Mouse (Mus musculus) MEL (cell line): ENCODE data around the gene Ncmap. TPM values are rescaled to one million over a fixed set of nuclear protein-coding genes. Genes with fewer than 3 reads are reported as not detected.
A peak's percentile ranks its signal among the peaks of the same experiment; 100 is the strongest.
"Not testable (repeated sequence)": the region's sequence is repeated elsewhere in the genome, so short reads cannot be mapped to it uniquely, and the experiment has no call there.

ENCODE experiments used
- DNase-seq: peaks from one replicate; pipeline ENCODE4 v3.0.0; 2011; ENCODE audit warnings: low read depth, low spot score
- H3K27ac ChIP-seq: 2 replicates; pipeline ENCODE4 v1.5.1; 2012; ENCODE audit warnings: low read depth, mild to moderate bottlenecking, control low read depth, low read length, moderate library complexity; ENCODE audit not compliant: control insufficient read depth
- H3K27me3 ChIP-seq, 2 experiments: fragments of 150-350 bp in 1 of 2; sonication (generic) in 1 of 2; 2 replicates each; pipeline ENCODE4 v1.6.1; 2012; ENCODE audit warnings: low read length in 2 of 2, mild to moderate bottlenecking in 2 of 2, improper control_type of control experiment in 1 of 2, moderate library complexity in 1 of 2; ENCODE audit not compliant: insufficient read depth in 2 of 2, control insufficient read depth in 1 of 2
- H3K36me3 ChIP-seq, 2 experiments: 2 replicates each; pipeline ENCODE4 v1.6.1; 2012 to 2014; ENCODE audit warnings: low read length in 2 of 2, improper control_type of control experiment in 1 of 2, inconsistent platforms in 1 of 2, mild to moderate bottlenecking in 1 of 2; ENCODE audit not compliant: insufficient read depth in 2 of 2, control insufficient read depth in 1 of 2
- H3K4me1 ChIP-seq, 2 experiments: fragments of 150-350 bp in 1 of 2; sonication (generic) in 1 of 2; 2 replicates each; pipeline ENCODE4 v1.6.1; 2012; ENCODE audit warnings: low read length in 2 of 2, improper control_type of control experiment in 1 of 2, mild to moderate bottlenecking in 1 of 2; ENCODE audit not compliant: insufficient read depth in 2 of 2, control insufficient read depth in 1 of 2
- H3K4me3 ChIP-seq, 2 experiments: fragments of 150-350 bp in 1 of 2; sonication (generic) in 1 of 2; 2 replicates each; pipeline ENCODE4 v1.5.1; 2012; ENCODE audit warnings: low read depth in 2 of 2, low read length in 2 of 2, mild to moderate bottlenecking in 2 of 2, moderate library complexity in 2 of 2, control low read depth in 1 of 2, improper control_type of control experiment in 1 of 2; ENCODE audit not compliant: control insufficient read depth in 1 of 2, insufficient read depth in 1 of 2
- H3K79me2 ChIP-seq: 2 replicates; pipeline ENCODE4 v1.6.1; 2012; ENCODE audit warnings: mild to moderate bottlenecking, low read length, moderate library complexity; ENCODE audit not compliant: control insufficient read depth, poor library complexity, insufficient read depth
- H3K9ac ChIP-seq: 2 replicates; pipeline ENCODE4 v1.6.1; 2012; ENCODE audit warnings: low read depth, mild to moderate bottlenecking, control low read depth, low read length, moderate library complexity; ENCODE audit not compliant: control insufficient read depth, poor library complexity, severe bottlenecking
- H3K9me3 ChIP-seq: fragments of 150-350 bp; sonication (generic); replicated peaks from 2 replicates; pipeline ENCODE4 v1.6.1; 2012; ENCODE audit warnings: mild to moderate bottlenecking, low read length, improper control_type of control experiment, moderate library complexity; ENCODE audit not compliant: insufficient read depth
- CHD1 ChIP-seq: IDR thresholded peaks from 2 replicates; pipeline ENCODE4 v1.6.1; 2012; ENCODE audit warnings: low read depth, mild to moderate bottlenecking, inconsistent platforms, low read length, improper control_type of control experiment
- E2F4 ChIP-seq: IDR thresholded peaks from 2 replicates; pipeline ENCODE4 v1.6.1; 2011; ENCODE audit warnings: low read depth, low read length, improper control_type of control experiment, borderline replicate concordance
- EP300 ChIP-seq, 2 experiments: IDR thresholded peaks; 2 replicates each; pipeline ENCODE4 v1.6.1; 2011; ENCODE audit warnings: improper control_type of control experiment in 2 of 2, low read length in 2 of 2, low read depth in 1 of 2, mild to moderate bottlenecking in 1 of 2
- ETS1 ChIP-seq: IDR thresholded peaks from 2 replicates; pipeline ENCODE4 v1.6.1; 2012; ENCODE audit warnings: low read depth, mild to moderate bottlenecking, inconsistent platforms, low read length, improper control_type of control experiment, moderate library complexity
- GATA1 ChIP-seq: IDR thresholded peaks from 2 replicates; pipeline ENCODE4 v1.6.1; 2011; ENCODE audit warnings: low read depth, low read length, improper control_type of control experiment
- MAX ChIP-seq: IDR thresholded peaks from 2 replicates; pipeline ENCODE4 v1.6.1; 2011; ENCODE audit warnings: low read length, improper control_type of control experiment
- MXI1 ChIP-seq: IDR thresholded peaks from 2 replicates; pipeline ENCODE4 v1.6.1; 2011; ENCODE audit warnings: mild to moderate bottlenecking, low read depth, low read length, improper control_type of control experiment
- NELFE ChIP-seq: IDR thresholded peaks from 2 replicates; pipeline ENCODE4 v1.6.1; 2011; ENCODE audit warnings: low read depth, low read length, improper control_type of control experiment
- POLR2A ChIP-seq, 2 experiments: IDR thresholded peaks; 2 replicates each; pipeline ENCODE4 v1.6.1; 2011 to 2012; ENCODE audit warnings: low read length in 2 of 2, mild to moderate bottlenecking in 2 of 2, control low read depth in 1 of 2, improper control_type of control experiment in 1 of 2, low read depth in 1 of 2, moderate library complexity in 1 of 2; ENCODE audit not compliant: control insufficient read depth in 1 of 2, insufficient read depth in 1 of 2, poor library complexity in 1 of 2
- SIN3A ChIP-seq: IDR thresholded peaks from 2 replicates; pipeline ENCODE4 v1.6.1; 2012; ENCODE audit warnings: low read length, improper control_type of control experiment, inconsistent platforms
- TAL1 ChIP-seq: IDR thresholded peaks from 2 replicates; pipeline ENCODE4 v1.6.1; 2012; ENCODE audit warnings: mild to moderate bottlenecking, inconsistent platforms, low read length, moderate library complexity, mixed read lengths
- TBP ChIP-seq: IDR thresholded peaks from 2 replicates; pipeline ENCODE4 v1.8.0; 2011; ENCODE audit warnings: low read depth, low read length, improper control_type of control experiment
- TCF12 ChIP-seq: IDR thresholded peaks from 2 replicates; pipeline ENCODE4 v1.6.1; 2014; ENCODE audit warnings: low read depth, mild to moderate bottlenecking, inconsistent platforms, low read length, improper control_type of control experiment, moderate library complexity
- UBTF ChIP-seq: IDR thresholded peaks from 2 replicates; pipeline ENCODE4 v1.6.1; 2012; ENCODE audit warnings: low read depth, mild to moderate bottlenecking, inconsistent platforms, low read length, improper control_type of control experiment, moderate library complexity, borderline replicate concordance; ENCODE audit not compliant: insufficient read depth
- ZMIZ1 ChIP-seq: IDR thresholded peaks from 2 replicates; pipeline ENCODE4 v1.6.1; 2012; ENCODE audit warnings: low read depth, mild to moderate bottlenecking, inconsistent platforms, low read length, improper control_type of control experiment, moderate library complexity
- ZNF384 ChIP-seq: IDR thresholded peaks from 2 replicates; pipeline ENCODE4 v1.6.1; 2012; ENCODE audit warnings: low read depth, mild to moderate bottlenecking, inconsistent platforms, low read length, improper control_type of control experiment
- polyA plus RNA-seq, 2 experiments: library from polyadenylated mRNA; stranded (reverse) in 1 of 2; unstranded in 1 of 2; fragments of >175 nt in 1 of 2; fragments of >200 nt in 1 of 2; gene quantifications; 2 replicates each; pipeline versions ENCODE4 v1.2.1 to v1.2.4; 2012; ENCODE audit warnings: low replicate concordance in 2 of 2, low read depth in 1 of 2; ENCODE audit not compliant: insufficient read length in 2 of 2, insufficient read depth in 1 of 2, missing spikeins in 1 of 2
- total RNA-seq: library from RNA; depleted of rRNA; stranded (reverse); fragments of 300-350 nt; gene quantifications from 2 replicates; pipeline ENCODE4 v1.2.3, GENCODE M21; 2012

Gene Ncmap
- total and polyA plus RNA-seq, 3 experiments: 0.08 to 0.22 TPM; not detected in 1

DNA sequence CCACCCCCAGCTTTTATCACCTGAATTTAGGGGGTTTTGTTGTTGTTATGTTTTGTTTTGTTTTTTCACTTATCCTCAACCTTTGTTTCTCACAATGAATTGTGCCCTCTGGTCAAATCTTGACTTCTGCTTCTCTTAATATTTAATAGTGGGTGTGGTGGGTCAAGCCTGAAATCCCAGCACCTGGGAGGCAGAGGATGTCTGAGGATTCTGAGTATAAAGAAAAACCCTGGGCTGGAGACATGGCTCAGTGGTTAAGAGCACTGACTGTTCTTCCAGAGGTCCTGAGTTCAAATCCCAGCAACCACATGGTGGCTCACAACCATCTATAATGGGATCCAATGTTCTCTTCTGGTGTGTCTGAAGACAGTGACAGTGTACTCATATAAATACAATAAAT is 43.3 kb downstream of the Ncmap start:
- peaks cover 5 to 28% of the 10 kb centered on the region in 2 experiments for H3K36me3 ChIP-seq
- not testable (repeated sequence) for H3K9me3 ChIP-seq
- TF ChIP-seq TBP: peak; percentile 92
- TF ChIP-seq, all 39 proteins: peak for 1; not testable (repeated sequence) for 38
- DNase-seq, H3K27me3 ChIP-seq: not testable (repeated sequence)
- peak overlapping the region; percentile 89 for H3K9ac ChIP-seq
- peaks cover 31% of the 10 kb centered on the region for H3K79me2 ChIP-seq
- peaks cover 0 to 28% of the 10 kb centered on the region in 2 experiments; a peak in 2 of 4 replicates for H3K4me1 ChIP-seq
- H3K27ac ChIP-seq: peak overlapping the region; percentile 100
- peak overlapping the region in 1 of 2 experiments; percentile 63; a peak in 3 of 4 replicates for H3K4me3 ChIP-seq

DNA sequence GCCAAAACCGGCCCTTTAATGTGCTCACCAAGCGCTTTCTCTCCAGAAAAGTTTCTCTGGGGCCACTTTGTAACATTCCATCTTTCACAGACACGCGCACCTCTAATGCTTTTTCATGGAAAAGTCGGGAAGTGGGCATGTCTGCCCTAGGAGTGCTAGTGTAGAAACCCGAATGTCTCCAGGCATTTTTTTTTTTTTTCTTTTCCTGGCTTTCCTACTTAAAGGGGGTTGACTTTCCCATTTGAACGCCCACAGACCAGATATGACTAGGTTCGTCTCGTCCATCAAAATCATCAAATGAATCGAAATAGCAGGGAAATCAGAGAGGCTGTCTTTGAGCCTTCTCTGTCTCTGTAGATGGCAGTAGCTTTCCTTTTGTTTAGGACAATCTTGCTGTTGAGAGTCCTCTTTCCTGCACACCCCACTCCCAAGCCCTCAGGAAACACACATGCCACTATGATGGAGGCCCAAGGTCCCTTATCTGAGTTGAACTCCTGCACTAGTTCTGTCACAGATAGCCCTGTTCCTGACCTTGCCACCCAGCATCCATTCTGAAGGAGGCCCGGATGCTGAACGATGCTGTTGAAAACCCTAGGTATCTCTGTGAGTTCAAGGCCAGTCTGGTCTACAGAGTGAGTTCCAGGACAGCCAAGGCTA is 44.1 kb downstream of the Ncmap start:
- peaks cover 40% of the 10 kb centered on the region for H3K79me2 ChIP-seq
- peak overlapping the region; percentile 61 to 63 for H3K4me3 ChIP-seq
- H3K9ac ChIP-seq: peak overlapping the region; percentile 89
- no peaks in the 10 kb centered on the region for H3K9me3 ChIP-seq
- H3K36me3 ChIP-seq: peaks cover 7 to 28% of the 10 kb centered on the region in 2 experiments
- no peaks in the 10 kb centered on the region for H3K27me3 ChIP-seq
- no peak; the same call in none of the 2 replicates for TF ChIP-seq MXI1
- TF ChIP-seq E2F4: 0 out of 2 replicates have a peak, but pooled peaks have one; percentile 34
- peak; percentile 36 for TF ChIP-seq ZNF384
- 0 out of 2 replicates have a peak, but pooled peaks have one; percentile 38 for TF ChIP-seq ETS1
- TF ChIP-seq TCF12: peak; percentile 37; the same call in 1 of the 2 replicates
- peak; percentile 44; the same call in 1 of the 2 replicates for TF ChIP-seq SIN3A
- TF ChIP-seq TAL1: peak; percentile 59
- TF ChIP-seq NELFE: peak; percentile 26; the same call in 1 of the 2 replicates
- peak; percentile 49; the same call in 1 of the 2 replicates for TF ChIP-seq GATA1
- no peak for TF ChIP-seq UBTF
- peak; percentile 8 to 85; a peak in 2 of 4 replicates for TF ChIP-seq POLR2A (IDR thresholded peaks at IDR 0.05; ENCODE audit: control insufficient read depth in 1 of 2, insufficient read depth in 1 of 2, low read depth in 1 of 2, low read length in 2 of 2, poor library complexity in 1 of 2)
- TF ChIP-seq CHD1: peak; percentile 94; the same call in 1 of the 2 replicates
- peak; percentile 11; the same call in 1 of the 2 replicates for TF ChIP-seq ZMIZ1
- TF ChIP-seq MAX: no peak
- peak in 1 of 2 experiments; percentile 19; a peak in 1 of 4 replicates for TF ChIP-seq EP300 (IDR thresholded peaks at IDR 0.05; ENCODE audit: low read depth in 1 of 2, low read length in 2 of 2)
- peaks cover 0 to 25% of the 10 kb centered on the region in 2 experiments; a peak in 2 of 4 replicates for H3K4me1 ChIP-seq
- H3K27ac ChIP-seq: peak overlapping the region; percentile 100
- DNase-seq: peak; percentile 78
